Mouse (Mus musculus) midbrain, postnatal 0 days (tissue): ENCODE measurements at regions not wholly inside any gene's neighbourhood (a gene's known extent, or its start where the extent isn't known, plus 50 kb on each side); places are given as distances from the start of the nearest gene placed in this dataset.

ENCODE experiments used
- ATAC-seq: fragments of 200-750 bp; cut with Nextera tagmentation; 2 replicates; pipeline ENCODE4 v1.8.0; 2017; ENCODE audit warnings: moderate number of reproducible peaks, mild to moderate bottlenecking, moderate TSS enrichment, moderate library complexity; ENCODE audit not compliant: low FRiP score
- DNase-seq: peaks from one replicate; pipeline ENCODE4 v3.0.0-alpha.2; 2015; ENCODE audit warnings: low spot score
- H3K27ac ChIP-seq: fragments of 300-500 bp; sonication (generic); 2 replicates; pipeline ENCODE4 v1.5.1; 2014; ENCODE audit warnings: low read depth, mild to moderate bottlenecking, low read length, mixed read lengths
- H3K27me3 ChIP-seq: fragments of 300-500 bp; sonication (generic); 2 replicates; pipeline ENCODE4 v1.6.1; 2014; ENCODE audit warnings: low read length, control low read depth, mixed read lengths; ENCODE audit not compliant: insufficient read depth
- H3K36me3 ChIP-seq: fragments of 300-500 bp; sonication (generic); 2 replicates; pipeline ENCODE4 v1.6.1; 2014; ENCODE audit warnings: low read length, control low read depth, mixed read lengths; ENCODE audit not compliant: insufficient read depth
- H3K4me1 ChIP-seq: fragments of 300-500 bp; sonication (generic); 2 replicates; pipeline ENCODE4 v1.6.1; 2014; ENCODE audit warnings: mild to moderate bottlenecking, control low read depth, antibody characterized with exemption, low read length, mixed read lengths; ENCODE audit not compliant: insufficient read depth
- H3K4me2 ChIP-seq: fragments of 300-500 bp; sonication (generic); 2 replicates; pipeline ENCODE4 v1.6.1; 2014; ENCODE audit warnings: low read depth, mild to moderate bottlenecking, low read length, mixed read lengths; ENCODE audit not compliant: poor library complexity, severe bottlenecking
- H3K4me3 ChIP-seq: fragments of 300-500 bp; sonication (generic); 2 replicates; pipeline ENCODE4 v1.5.1; 2014; ENCODE audit warnings: low read depth, mild to moderate bottlenecking, low read length, moderate library complexity
- H3K9ac ChIP-seq: fragments of 300-500 bp; sonication (generic); replicated peaks from 2 replicates; pipeline ENCODE4 v1.6.1; 2014; ENCODE audit warnings: mild to moderate bottlenecking, low read length, moderate library complexity, mixed read lengths; ENCODE audit not compliant: poor library complexity, severe bottlenecking
- H3K9me3 ChIP-seq: fragments of 300-500 bp; sonication (generic); 2 replicates; pipeline ENCODE4 v1.6.1; 2016; ENCODE audit warnings: low read length, control low read depth
- CTCF ChIP-seq: IDR thresholded peaks from 2 replicates; pipeline ENCODE4 v1.5.1; 2016; ENCODE audit warnings: antibody characterized with exemption, mild to moderate bottlenecking
- WGBS: fragments of 180-500 bp; shearing (Covaris S2); extraction: QIAGEN DNeasy Blood & Tissue Kit; methylation state at CpG from one replicate; pipeline ENCODE4 v1.1.7; 2014; 5-methylcytosine and 5-hydroxymethylcytosine counted together

GRCm38 (mm10) chr15:61532808-61533207 lies 610.0 kb upstream of the A1bg start:
- DNase-seq: no peak
- no peak for ATAC-seq
- H3K9me3 ChIP-seq: no peaks in the 10 kb centered on the region
- H3K4me2 ChIP-seq: no peak overlapping the region
- TF ChIP-seq CTCF: no peak
- H3K27me3 ChIP-seq: no peaks in the 10 kb centered on the region
- no peak overlapping the region for H3K9ac ChIP-seq
- H3K27ac ChIP-seq: no peak overlapping the region
- no peaks in the 10 kb centered on the region for H3K4me1 ChIP-seq
- WGBS: 90% methylated on average over 7 of the region's 7 CpGs
- H3K4me3 ChIP-seq: no peak overlapping the region
- H3K36me3 ChIP-seq: no peaks in the 10 kb centered on the region

- ATAC-seq (no peak), DNase-seq (no peak)
- Histone ChIP-seq H3K4me3 (no peak overlapping the region), H3K27ac (no peak overlapping the region), H3K4me2 (no peak overlapping the region), H3K27me3 (no peaks in the 10 kb centered on the region), H3K4me1 (no peaks in the 10 kb centered on the region), H3K36me3 (no peaks in the 10 kb centered on the region), H3K9me3 (no peaks in the 10 kb centered on the region), H3K9ac (no peak overlapping the region)
- no peak for TF ChIP-seq CTCF
- WGBS: 81% methylated on average over 2 of the region's 2 CpGs
These were observed 609.2 kb upstream of the A1bg start for GRCm38 (mm10) chr15:61532040-61532439.

GRCm38 (mm10) chr15:61523036-61523435 lies 600.2 kb upstream of the A1bg start:
- DNase-seq (no peak), ATAC-seq (no peak)
- TF ChIP-seq CTCF: no peak
- H3K4me3 ChIP-seq: no peak overlapping the region
- no peaks in the 10 kb centered on the region for H3K9me3 ChIP-seq
- no peak overlapping the region for H3K27ac ChIP-seq
- no peaks in the 10 kb centered on the region for H3K27me3 ChIP-seq
- H3K4me1 ChIP-seq: no peaks in the 10 kb centered on the region
- 78% methylated on average over 2 of the region's 2 CpGs for whole genome bisulfite sequencing
- no peaks in the 10 kb centered on the region for H3K36me3 ChIP-seq
- no peak overlapping the region for H3K9ac ChIP-seq
- no peak overlapping the region for H3K4me2 ChIP-seq

GRCm38 (mm10) chr15:61517265-61517664 lies 594.5 kb upstream of the A1bg start:
- no peaks in the 10 kb centered on the region for H3K36me3 ChIP-seq
- no peak for TF ChIP-seq CTCF
- WGBS: 76% methylated on average over 1 of the region's 1 CpGs

GRCm38 (mm10) chr15:61514324-61514723 lies 591.5 kb upstream of the A1bg start:
- no peak overlapping the region for H3K9ac ChIP-seq
- H3K27me3 ChIP-seq: no peaks in the 10 kb centered on the region
- no peaks in the 10 kb centered on the region for H3K9me3 ChIP-seq
- H3K4me1 ChIP-seq: no peaks in the 10 kb centered on the region
- no peak overlapping the region for H3K27ac ChIP-seq
- no peak overlapping the region for H3K4me3 ChIP-seq
- no peak for TF ChIP-seq CTCF
- ATAC-seq: no peak
- H3K4me2 ChIP-seq: no peak overlapping the region
- H3K36me3 ChIP-seq: no peaks in the 10 kb centered on the region
- WGBS: 58% methylated on average over 1 of the region's 1 CpGs
- no peak for DNase-seq

More at GRCm38 (mm10) chr15:61517265-61517664, 594.5 kb upstream of the A1bg start:
- ATAC-seq (no peak), DNase-seq (no peak)
- Histone ChIP-seq H3K27me3 (no peaks in the 10 kb centered on the region), H3K4me1 (no peaks in the 10 kb centered on the region), H3K4me3 (no peak overlapping the region), H3K27ac (no peak overlapping the region), H3K4me2 (no peak overlapping the region), H3K9ac (no peak overlapping the region), H3K9me3 (no peaks in the 10 kb centered on the region)

GRCm38 (mm10) chr15:61508806-61509205 lies 586.0 kb upstream of the A1bg start:
- Histone ChIP-seq H3K27me3 (no peaks in the 10 kb centered on the region), H3K4me2 (no peak overlapping the region), H3K4me3 (no peak overlapping the region), H3K27ac (no peak overlapping the region), H3K9ac (no peak overlapping the region), H3K9me3 (no peaks in the 10 kb centered on the region), H3K4me1 (no peaks in the 10 kb centered on the region), H3K36me3 (no peaks in the 10 kb centered on the region)
- no peak for TF ChIP-seq CTCF
- DNase-seq (no peak), ATAC-seq (no peak)
- WGBS: 89% methylated on average over 6 of the region's 6 CpGs
